Comparison of ENCODE assay signal across 9 mouse cellular contexts in genomic region chr8:110941453-110941948, GRCm38 (mm10). TPM values are rescaled to one million over a fixed set of nuclear protein-coding genes. Genes with fewer than 3 reads are reported as not detected.
A peak's percentile ranks its signal among the peaks of the same experiment; 100 is the strongest.
DNase-seq lines count a peak whose midpoint lies in the region; ATAC-seq lines count a peak whose summit lies in the region.
"Had no signal": no experiment of that assay in that cellular context is flagged by ENCODE, and none has a peak within 500 bp of the region (broad histone marks: within the 10 kb centered on the region; RNA-seq: fewer than 3 reads in every experiment).

No protein-coding gene starts in this region.

- peaks cover 19% of the 10 kb centered on the region for H3K4me1 ChIP-seq in neural tube, embryonic 13.5 days (replicated peaks)
- H3K4me1 ChIP-seq in heart, embryonic 14.5 days (ENCODE audit: control insufficient read depth in 2 of 2, insufficient read depth in 2 of 2, low read length in 2 of 2), result peaks cover 36 to 66% of the 10 kb centered on the region in 2 experiments

- no peaks in the 10 kb centered on the region for H3K36me3 ChIP-seq in neural tube, embryonic 13.5 days
- H3K36me3 ChIP-seq in heart, embryonic 14.5 days (ENCODE audit: control insufficient read depth, insufficient read depth, low read length), result no peaks in the 10 kb centered on the region

- no peak overlapping the region for H3K27ac ChIP-seq in neural tube, embryonic 13.5 days (replicated peaks)
- peak overlapping the region; percentile 88 to 89 for H3K27ac ChIP-seq in heart, embryonic 14.5 days (replicated peaks in 1 of 2; ENCODE audit: control insufficient read depth in 1 of 2, insufficient read depth in 1 of 2, low read depth in 2 of 2, low read length in 2 of 2)
- H3K27ac ChIP-seq: macrophage had no signal

- no peak for DNase-seq in neural tube, embryonic 10.5 days (ENCODE audit: extremely low spot score, low spot score)
- DNase-seq in cerebellum, postnatal 36 days, result peak; percentile 82 to 86
- peak; percentile 84 to 91 for DNase-seq in kidney, postnatal 25 days
- DNase-seq in skeletal muscle tissue, adult 2 months (ENCODE audit: low read depth, low spot score), result peak; percentile 95
- DNase-seq in left cerebral cortex, adult 9 months (ENCODE audit: low spot score in 2 of 2), result no peak

- H3K9ac ChIP-seq in neural tube, embryonic 13.5 days, result no peak overlapping the region
- peak overlapping the region; percentile 18; the same call in 1 of the 2 replicates for H3K9ac ChIP-seq in heart, embryonic 14.5 days (ENCODE audit: low read length)

- ATAC-seq in neural tube, embryonic 13.5 days (ENCODE audit: low read depth), result 0 out of 2 replicates have a peak, but pooled peaks have one; percentile 19
- ATAC-seq in heart, embryonic 14.5 days (ENCODE audit: insufficient number of reproducible peaks, insufficient read depth, low FRiP score, low read depth), result peak; percentile 66
- no peak for ATAC-seq in granulocyte monocyte progenitor cell, adult 5-6 weeks (replicated peaks; ENCODE audit: poor library complexity, severe bottlenecking)

- no peaks in the 10 kb centered on the region for H3K9me3 ChIP-seq in neural tube, embryonic 13.5 days
- no peaks in the 10 kb centered on the region for H3K9me3 ChIP-seq in heart, embryonic 14.5 days (ENCODE audit: control insufficient read depth, low read length)

- 54% methylated on average over 10 of the region's 10 CpGs for WGBS in neural tube, embryonic 13.5 days
- 9% methylated on average over 10 of the region's 10 CpGs for WGBS in heart, embryonic 14.5 days

- H3K27me3 ChIP-seq in neural tube, embryonic 13.5 days, result no peaks in the 10 kb centered on the region
- H3K27me3 ChIP-seq in heart, embryonic 14.5 days (ENCODE audit: control insufficient read depth, insufficient read depth, low read length), result no peaks in the 10 kb centered on the region

- no peak overlapping the region for H3K4me3 ChIP-seq in neural tube, embryonic 13.5 days
- no peak overlapping the region for H3K4me3 ChIP-seq in heart, embryonic 14.5 days (ENCODE audit: control insufficient read depth in 1 of 2, insufficient read depth in 1 of 2, low read depth in 1 of 2, low read length in 2 of 2)

- no peak overlapping the region for H3K4me2 ChIP-seq in neural tube, embryonic 13.5 days
- peak overlapping the region; percentile 47 for H3K4me2 ChIP-seq in heart, embryonic 14.5 days (ENCODE audit: low read length)

RNA-seq across cellular contexts. Expression of gene St3gal2, which starts 21.8 kb away (rescaled TPM):
- polyA plus RNA-seq in neural tube, embryonic 13.5 days (2015; fragmentation: Nextera tagmentation; extraction: Ambion mirVana), result 24.7 and 25.2 TPM in 2 replicates
- 9.6 and 10.4 TPM in 2 replicates for polyA plus RNA-seq in heart, embryonic 14.5 days (2014; fragmentation: Nextera tagmentation; extraction: Ambion mirVana)
- total RNA-seq in granulocyte monocyte progenitor cell, adult 5-6 weeks (2014; fragmentation: Nextera tagmentation), result 8.3 and 9.4 TPM in 2 replicates
- total RNA-seq in granulocyte monocyte progenitor cell, adult 5-6 weeks (2017), result 3.3 and 4.3 TPM in 2 replicates

RNA-seq across cellular contexts. Expression of gene Fuk, which starts 39.2 kb away (rescaled TPM):
- 6.9 and 8.4 TPM in 2 replicates for polyA plus RNA-seq in neural tube, embryonic 13.5 days (2015; fragmentation: Nextera tagmentation; extraction: Ambion mirVana)
- 4.9 and 6.0 TPM in 2 replicates for polyA plus RNA-seq in heart, embryonic 14.5 days (2014; fragmentation: Nextera tagmentation; extraction: Ambion mirVana)
- 3.9 and 4.4 TPM in 2 replicates for total RNA-seq in granulocyte monocyte progenitor cell, adult 5-6 weeks (2014; fragmentation: Nextera tagmentation)
- 1.8 and 4.0 TPM in 2 replicates for total RNA-seq in granulocyte monocyte progenitor cell, adult 5-6 weeks (2017)

RNA-seq across cellular contexts. Expression of gene Ddx19a, which starts 56.1 kb away (rescaled TPM):
- polyA plus RNA-seq in neural tube, embryonic 13.5 days (2015; fragmentation: Nextera tagmentation; extraction: Ambion mirVana), result 11.1 and 14.3 TPM in 2 replicates
- 13.8 and 14.9 TPM in 2 replicates for polyA plus RNA-seq in heart, embryonic 14.5 days (2014; fragmentation: Nextera tagmentation; extraction: Ambion mirVana)
- total RNA-seq in granulocyte monocyte progenitor cell, adult 5-6 weeks (2014; fragmentation: Nextera tagmentation), result 72.5 and 80.3 TPM in 2 replicates
- 40.9 and 43.1 TPM in 2 replicates for total RNA-seq in granulocyte monocyte progenitor cell, adult 5-6 weeks (2017)

Comparison
In these comparisons a context has a peak if more than half of its experiments do, and no peak if none do; other contexts are left out.
1. DNase-seq: peak in cerebellum, postnatal 36 days (2 of 2), kidney, postnatal 25 days (2 of 2) and skeletal muscle tissue, adult 2 months (single experiment); none in neural tube, embryonic 10.5 days (single experiment) and left cerebral cortex, adult 9 months (0 of 2).